Mouse (Mus musculus): Measurements from ENCODE around the gene Rasgef1c.

Gene Rasgef1c

DNA sequence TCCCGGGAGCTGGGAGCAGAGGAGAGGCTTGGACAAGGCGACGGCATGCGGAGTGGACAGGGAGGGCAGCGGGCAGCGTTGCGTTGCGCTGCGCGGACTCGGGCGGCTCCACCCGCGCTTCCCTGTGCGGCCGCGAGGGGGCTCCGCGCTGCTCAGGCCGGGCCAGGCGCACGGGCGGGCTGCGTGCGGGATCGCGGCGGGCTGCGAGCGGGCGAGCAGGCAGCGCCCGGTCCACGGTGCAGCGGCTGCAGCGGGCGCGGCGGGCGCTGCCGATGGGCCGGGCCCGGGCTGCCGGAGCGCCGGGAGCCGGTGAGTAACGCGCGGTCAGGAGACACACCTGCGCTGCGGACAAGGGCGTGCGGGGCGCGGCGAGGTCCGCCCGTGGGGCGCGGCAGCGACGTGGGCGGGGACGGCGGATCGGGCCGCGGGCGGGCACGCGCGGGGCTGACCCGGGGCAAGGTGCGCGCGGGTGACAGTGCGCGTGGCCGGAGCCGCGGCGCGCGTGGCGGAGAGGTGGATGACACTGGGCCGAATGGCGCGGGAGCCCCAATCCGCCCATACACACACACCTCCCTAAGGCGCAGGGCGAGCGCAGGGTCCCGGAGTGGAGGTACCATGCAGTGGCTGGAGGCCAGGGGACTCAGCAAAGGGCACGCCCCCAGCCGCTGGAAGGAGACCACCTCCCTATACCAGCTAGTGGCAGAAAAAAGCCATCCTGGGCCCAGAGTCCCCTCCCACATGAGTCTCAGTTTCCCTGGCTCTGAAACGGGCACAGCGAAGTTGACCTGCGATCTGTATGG is at the start of gene Rasgef1c:
TSS of gene Rasgef1c (plus strand) at position 177 of the 800 bp plus-strand sequence.
- DNase-seq (ENCODE audit: low spot score), result no peak

DNA sequence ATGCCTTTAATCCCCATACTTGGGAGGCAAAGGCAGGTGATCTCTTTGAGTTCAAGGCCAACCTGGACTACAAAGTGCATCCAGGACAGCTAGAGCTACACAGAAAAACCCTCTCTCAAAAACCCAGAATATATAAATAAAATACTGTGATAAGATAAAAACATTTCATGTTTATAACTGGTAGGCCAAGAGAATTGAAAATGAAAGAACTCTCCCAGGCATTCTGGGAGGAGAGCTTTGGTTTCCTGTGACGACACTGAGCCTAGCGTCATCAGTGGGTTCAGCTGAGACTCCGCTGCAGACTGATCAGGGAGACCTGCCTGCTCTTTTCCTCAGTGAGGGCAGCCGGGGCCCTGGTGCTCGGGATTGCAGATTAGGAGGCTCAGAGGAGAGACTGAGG is 46.5 kb upstream of the Rasgef1c start:
- no peak for DNase-seq (ENCODE audit: low spot score)

GRCm38 (mm10) chr11:49861139-49861538 is 40.5 kb upstream of the Rasgef1c start:
- no peak for DNase-seq (ENCODE audit: low spot score)

- DNase-seq (ENCODE audit: low spot score), result peak; percentile 37
Measured at GRCm38 (mm10) chr11:49863926-49864325, 37.7 kb upstream of the Rasgef1c start.

GRCm38 (mm10) chr11:49867320-49867719 is 34.3 kb upstream of the Rasgef1c start:
- DNase-seq (ENCODE audit: low spot score), result no peak

DNA sequence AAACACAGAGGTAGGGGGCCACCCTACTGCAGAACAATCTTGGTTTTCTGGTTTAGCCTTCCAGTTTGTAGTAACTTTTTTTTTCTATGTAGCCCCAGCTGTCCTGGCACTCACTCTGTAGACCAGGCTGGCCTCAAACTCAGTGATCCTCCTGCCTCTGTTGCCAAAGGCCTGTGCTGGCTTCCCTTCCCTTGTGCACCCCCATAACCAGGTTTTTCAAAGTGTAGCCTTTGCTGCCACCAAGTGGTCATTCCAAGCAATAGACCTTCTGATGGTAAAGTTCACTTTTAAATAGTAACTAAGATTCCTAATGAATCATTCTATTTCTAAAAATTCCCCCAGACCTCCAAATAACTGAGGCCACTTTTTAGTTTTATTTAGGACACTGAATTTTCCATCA is 31.9 kb upstream of the Rasgef1c start:
- peak; percentile 66 for DNase-seq (ENCODE audit: low spot score)

GRCm38 (mm10) chr11:49871914-49872313 is 29.7 kb upstream of the Rasgef1c start:
- peak; percentile 47 for DNase-seq (ENCODE audit: low spot score)

GRCm38 (mm10) chr11:49872779-49873178 is 28.9 kb upstream of the Rasgef1c start:
- DNase-seq (ENCODE audit: low spot score), result peak; percentile 59

- DNase-seq (ENCODE audit: low spot score), result no peak
Measured at GRCm38 (mm10) chr11:49876948-49877817, 24.5 kb upstream of the Rasgef1c start.

DNA sequence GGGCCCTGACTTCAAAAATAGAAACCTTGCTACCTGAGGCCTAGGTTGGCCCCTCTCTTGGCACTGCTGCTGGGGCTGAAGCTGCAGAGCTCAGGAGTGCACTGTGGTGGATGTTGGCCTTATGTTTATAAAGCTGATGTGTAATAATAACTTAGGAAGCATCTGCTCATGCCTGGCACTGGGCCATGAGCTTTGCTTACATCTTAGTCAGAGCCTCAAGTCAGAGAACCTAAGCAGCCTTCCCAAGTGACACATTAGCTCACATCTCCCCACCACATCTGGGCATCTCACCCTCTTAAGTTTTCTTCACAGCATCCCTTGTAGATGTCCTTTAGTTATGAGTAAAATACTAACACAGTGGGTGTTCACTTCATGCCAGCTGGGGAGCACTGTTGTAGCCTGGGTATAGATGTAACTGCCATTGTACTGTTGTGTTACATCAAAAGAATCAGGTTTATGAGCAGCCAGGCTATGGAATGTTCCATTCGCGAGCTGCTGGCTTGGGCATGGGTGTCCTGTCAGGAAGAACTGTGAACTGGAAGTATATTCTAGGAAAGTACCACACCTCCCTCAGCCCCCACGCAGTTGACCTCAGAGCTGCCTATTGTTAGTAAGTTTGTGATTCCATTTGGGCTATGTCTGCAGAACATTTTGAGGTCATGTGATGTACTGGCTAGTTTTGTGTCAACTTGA is 21.5 kb upstream of the Rasgef1c start:
- no peak for DNase-seq (ENCODE audit: low spot score)

DNA sequence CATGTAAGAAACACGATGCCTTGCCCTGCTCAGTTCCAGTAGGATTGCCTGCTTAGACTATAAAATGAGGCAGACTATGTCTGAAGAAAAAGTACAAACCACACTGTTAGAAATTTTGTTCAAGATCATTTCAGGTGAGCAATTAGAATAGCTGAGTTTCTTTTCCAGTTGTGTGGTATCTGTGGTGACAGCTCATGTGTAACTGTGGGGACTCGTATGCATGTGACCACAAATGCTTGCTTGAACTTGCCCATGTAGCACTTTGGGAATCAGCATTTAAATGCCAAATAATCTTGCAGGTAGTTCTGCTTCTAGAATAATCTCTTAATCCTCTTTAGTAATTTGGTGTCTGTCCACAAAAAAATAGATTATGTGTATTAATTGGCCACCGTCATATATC is 18.2 kb upstream of the Rasgef1c start:
- DNase-seq (ENCODE audit: low spot score), result no peak

DNA sequence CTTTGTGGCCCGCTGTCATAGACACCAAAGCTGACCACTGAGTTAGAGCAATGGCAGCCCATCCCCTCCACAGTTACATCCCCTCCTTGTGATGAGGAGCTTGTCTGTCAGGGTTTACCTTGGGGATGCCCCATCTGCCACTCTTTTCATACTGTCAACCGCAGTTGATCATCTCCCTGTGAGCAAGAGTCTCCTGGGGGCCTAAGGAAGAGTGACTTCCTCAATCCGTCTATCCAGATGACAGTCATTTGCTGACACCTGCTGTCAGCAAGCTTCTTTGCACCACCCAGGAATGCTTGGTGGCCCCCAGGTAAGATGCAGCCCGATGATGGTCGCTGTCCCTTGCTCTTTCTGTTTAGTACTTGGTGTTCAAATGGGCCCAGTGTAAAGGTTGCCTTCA is 13.2 kb upstream of the Rasgef1c start:
- DNase-seq (ENCODE audit: low spot score), result no peak

DNA sequence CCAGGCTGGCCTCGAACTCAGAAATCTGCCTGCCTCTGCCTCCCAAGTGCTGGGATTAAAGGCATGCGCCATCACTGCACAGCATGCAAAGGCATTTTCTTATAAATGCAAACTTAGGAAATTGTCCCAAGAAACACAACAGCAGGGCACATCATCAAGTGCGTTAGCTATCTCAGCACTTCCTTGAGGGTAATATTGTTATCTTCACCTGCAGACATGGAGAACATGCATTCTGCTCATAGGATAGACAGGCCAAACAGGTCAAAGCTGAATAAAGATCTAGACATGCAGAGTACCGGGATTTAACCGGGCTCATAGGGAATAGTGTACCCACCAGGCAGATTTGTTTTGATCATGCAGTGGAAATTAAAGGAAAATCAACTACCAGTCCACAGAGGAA is 9.6 kb upstream of the Rasgef1c start:
- DNase-seq (ENCODE audit: low spot score), result no peak

DNA sequence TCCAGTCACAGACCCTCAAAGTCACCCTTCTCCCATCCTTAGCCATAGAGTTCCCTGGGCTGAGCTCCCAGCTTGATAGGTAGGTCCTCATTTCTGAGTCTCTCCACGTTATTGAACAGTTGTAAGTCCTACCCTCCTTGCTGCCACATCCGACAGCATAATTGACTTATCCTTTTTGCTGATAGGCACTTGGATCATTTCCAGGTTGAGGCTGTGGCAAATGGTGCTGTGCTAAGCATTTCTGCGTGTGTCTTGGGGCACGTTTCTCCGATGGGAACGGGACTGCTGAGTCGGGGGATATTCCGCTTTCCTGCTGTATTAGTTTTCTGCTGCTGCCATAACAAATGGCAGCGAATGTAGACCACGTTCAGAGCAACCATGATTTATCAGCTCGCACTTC is 7.8 kb upstream of the Rasgef1c start:
- DNase-seq (ENCODE audit: low spot score), result no peak

DNA sequence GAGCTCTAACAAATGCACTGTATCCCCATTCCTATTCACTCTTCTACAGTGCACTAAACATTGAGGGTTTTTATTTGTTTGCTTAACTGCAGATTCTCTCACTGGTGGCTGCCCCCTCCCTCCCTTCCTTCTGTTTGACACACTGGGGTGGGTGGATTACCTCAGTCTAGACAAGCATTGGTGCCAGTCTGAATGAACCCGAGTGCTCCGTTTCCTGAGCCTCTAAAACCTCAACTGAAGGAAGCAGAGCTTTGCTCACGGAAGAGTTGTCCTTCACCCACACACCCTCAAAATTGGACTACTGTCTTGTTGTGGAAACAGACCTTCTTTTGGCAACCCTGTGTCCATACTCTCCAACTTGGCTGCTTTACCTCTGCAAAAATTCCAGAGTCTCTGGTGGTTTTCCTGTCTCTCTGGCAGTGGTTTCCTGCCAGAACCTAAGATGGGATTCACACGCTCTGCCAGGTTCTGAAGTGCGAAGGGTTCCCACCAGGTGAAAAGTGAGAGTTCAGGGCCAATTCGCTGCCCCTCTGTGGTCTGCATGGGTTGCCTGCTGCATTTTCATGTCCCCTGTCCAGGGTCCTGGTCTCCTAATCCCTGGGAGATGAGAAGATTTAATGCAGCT is 5.6 kb upstream of the Rasgef1c start:
- no peak for DNase-seq (ENCODE audit: low spot score)

DNA sequence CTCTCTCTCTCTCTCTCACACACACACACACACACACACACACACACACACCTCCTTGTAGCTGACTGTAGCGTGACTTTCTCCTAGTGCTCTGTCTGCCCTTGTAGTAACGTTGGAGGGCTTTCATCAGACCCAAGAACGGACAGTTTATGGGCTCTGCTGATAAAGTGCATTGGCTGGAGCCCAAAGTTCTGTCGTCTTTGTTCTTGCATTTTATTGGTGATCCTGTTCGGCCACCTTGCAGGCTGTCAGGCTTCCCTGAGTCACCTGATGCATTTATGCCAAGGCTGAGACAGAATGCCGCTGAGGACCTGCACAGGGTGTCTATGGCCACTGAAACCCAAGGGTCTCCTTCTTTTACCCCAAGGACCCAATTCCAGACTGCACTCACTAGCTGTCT is 1.6 kb upstream of the Rasgef1c start:
- DNase-seq (ENCODE audit: low spot score), result no peak

DNA sequence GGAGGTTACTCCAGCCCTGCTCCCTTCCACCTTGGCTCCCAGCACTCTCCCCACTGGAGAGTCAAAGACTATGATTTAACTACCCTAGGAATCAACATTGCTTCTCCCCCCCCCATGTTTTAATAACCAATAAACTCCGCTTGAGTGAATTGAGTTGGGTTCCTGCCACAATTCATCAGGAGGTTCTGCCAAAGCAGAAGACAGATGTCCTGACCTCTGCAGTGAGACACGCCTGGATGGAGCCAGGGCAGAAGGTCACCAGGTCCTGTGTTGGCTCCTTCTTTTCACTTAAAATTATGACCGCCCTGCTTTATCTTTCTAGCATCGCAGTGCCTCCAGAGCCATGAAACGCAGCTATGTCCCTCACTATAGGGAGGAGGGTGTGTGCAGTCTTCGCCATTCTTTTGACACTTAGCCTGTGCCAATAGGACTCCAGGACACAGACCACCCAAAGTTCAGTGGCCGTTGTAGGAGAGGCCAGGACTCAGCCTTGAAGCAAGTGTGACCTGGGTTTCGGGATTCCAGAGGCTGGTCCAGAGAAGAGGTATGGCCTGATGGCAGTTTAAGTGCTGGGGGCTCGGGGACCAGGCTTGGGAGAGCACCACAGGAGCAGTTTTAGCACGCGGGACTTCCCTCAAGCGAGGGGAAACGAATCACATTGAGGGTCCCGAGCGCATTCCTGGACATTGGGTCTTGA is 525 bp upstream of the Rasgef1c start:
- DNase-seq (ENCODE audit: low spot score), result no peak

- DNase-seq (ENCODE audit: low spot score), result peak; percentile 47
Measured at GRCm38 (mm10) chr11:49903333-49903732, 1.7 kb downstream of the Rasgef1c start.

GRCm38 (mm10) chr11:49918521-49919180 is 17.0 kb downstream of the Rasgef1c start:
- DNase-seq (ENCODE audit: low spot score), result no peak

DNA sequence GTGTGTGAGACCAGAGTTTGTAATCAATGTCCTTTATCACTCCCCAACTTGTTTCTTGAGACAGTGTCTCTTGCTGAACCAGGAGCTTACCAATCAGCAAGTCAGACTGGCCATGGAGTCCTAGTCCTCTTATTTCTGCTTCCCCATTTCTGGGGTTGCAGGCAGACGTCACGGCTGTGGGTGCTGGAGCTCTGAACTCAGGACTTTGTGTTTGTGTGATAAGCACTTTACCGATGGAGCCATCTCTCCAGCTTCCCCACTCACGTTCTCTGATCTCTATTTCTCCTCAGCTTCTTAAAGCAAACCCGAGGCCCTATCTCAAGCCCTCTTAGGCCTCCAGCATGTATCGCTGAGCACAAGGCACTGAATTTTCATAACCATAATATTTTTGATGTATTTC is 17.7 kb downstream of the Rasgef1c start:
- DNase-seq (ENCODE audit: low spot score), result no peak

DNA sequence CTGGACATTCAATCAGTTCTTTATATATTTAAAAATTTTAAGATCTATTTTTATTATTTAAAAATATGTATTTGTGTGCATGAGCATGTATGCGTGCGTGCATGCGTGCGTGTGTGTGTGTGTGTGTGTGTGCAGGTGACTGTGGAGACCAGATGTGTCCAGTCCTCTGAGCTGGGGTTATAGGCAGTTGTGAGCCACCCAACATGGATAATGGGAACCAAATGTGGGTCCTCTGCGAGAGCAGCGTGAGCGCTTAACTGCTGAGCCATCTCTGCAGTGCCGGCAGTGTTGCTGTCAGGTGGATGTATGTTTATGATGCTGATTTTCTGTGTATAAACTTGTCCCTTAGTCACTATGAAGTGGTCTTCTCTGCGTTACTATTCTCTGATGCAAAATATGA is 21.9 kb downstream of the Rasgef1c start:
- no peak for DNase-seq (ENCODE audit: low spot score)
